Mouse (Mus musculus): ENCODE measurements around the gene Zscan2. TPM values are rescaled to one million over a fixed set of nuclear protein-coding genes. Genes with fewer than 3 reads are reported as not detected.
"Not testable (repeated sequence)": the region's sequence is repeated elsewhere in the genome, so short reads cannot be mapped to it uniquely, and the experiment has no call there.

Gene Zscan2
- polyA plus RNA-seq (2016; fragmentation: Nextera tagmentation; extraction: Ambion mirVana) = 2.3 and 2.5 TPM in 2 replicates

DNA sequence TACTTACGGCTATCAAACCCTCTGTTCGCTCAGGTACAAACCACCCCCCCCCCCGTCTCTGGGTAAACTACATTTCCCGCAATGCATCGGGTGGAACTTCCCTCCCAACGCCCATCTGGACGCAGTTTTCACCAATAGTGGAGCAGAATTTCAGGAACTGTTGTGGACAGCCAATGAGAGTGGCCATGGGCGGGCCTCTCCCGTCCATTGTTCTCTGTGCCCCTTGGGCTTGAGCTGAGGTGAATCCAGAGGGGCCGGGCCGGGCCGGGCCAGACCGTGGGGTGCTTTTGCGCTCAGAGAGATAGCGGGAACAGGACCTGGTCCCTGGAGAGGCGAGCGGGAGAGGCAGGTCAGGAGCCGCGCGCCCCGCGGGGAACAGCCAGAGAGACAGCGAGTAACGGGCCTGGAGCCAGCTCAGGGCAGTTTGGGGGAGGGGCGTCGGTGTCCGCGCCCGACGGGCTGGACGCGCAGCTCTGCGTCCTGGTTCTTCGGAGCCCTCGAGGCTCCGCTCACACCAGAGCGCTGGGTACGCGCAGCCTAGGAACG is at the start of gene Zscan2:
Gene Zscan2 (plus strand): TSS at position 192 of the 546 bp plus-strand sequence.
- H3K36me3 ChIP-seq = peaks cover 28% of the 10 kb centered on the region
- H3K4me3 ChIP-seq = peak within 1 kb of the TSS; percentile 86
- DNase-seq (ENCODE audit: low spot score) = peak; percentile 98
- WGBS = under 1% methylated on average over 40 of the region's 40 CpGs
- H3K27me3 ChIP-seq (ENCODE audit: insufficient read depth, poor library complexity, severe bottlenecking) = no peaks in the 10 kb centered on the region
- peaks cover 20% of the 10 kb centered on the region for H3K4me1 ChIP-seq
- H3K27ac ChIP-seq = peak within 1 kb of the TSS; percentile 98
- H3K9me3 ChIP-seq = no peaks in the 10 kb centered on the region

DNA sequence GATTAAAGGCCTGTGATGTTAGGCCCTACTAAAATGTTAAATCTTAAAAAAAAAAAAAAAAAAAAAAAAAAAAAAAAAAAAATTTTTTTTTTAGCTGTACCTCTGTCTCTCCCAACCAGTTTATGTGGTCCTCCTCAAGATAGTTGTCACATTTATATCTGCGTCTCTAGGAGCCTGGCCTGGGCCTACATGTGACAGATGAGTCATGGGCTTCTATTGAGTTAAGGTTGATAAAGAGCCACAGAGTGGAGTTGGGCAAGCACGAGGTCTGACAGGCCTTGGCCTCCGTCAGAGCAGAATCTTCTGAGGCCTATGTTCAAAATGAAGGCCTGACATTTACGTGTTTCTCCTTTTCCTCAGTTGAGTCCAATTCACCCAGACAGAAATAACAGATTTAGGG is 47.3 kb upstream of the Zscan2 start:
- DNase-seq (ENCODE audit: low spot score) = no peak
- peaks cover 3% of the 10 kb centered on the region; the same call in 1 of the 2 replicates for H3K27me3 ChIP-seq (ENCODE audit: insufficient read depth, poor library complexity, severe bottlenecking)
- WGBS = 67% methylated on average over 4 of the region's 4 CpGs
- H3K27ac ChIP-seq = no peak overlapping the region
- H3K4me1 ChIP-seq = peaks cover 8% of the 10 kb centered on the region
- H3K4me3 ChIP-seq = no peak overlapping the region
- no peaks in the 10 kb centered on the region for H3K9me3 ChIP-seq
- H3K36me3 ChIP-seq = no peaks in the 10 kb centered on the region

DNA sequence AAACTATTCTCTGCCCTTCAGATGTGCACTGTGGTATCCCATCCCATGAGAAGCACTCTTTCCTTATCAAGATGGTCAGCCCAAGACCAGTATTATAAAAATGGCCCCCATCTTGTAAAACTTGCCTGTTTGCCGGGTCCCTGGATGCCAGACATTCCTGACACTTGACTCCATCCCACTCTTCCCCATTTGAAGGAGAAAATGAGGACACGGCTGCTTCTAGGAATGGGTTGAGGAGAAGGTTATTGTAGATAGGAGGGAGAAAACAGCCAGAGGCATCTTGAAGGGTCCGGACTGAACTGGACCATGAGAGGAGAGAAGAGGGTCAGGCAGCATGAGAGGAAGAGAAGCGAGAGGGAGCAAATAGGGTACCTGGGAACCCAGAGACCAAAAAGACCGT is 44.1 kb upstream of the Zscan2 start:
- whole genome bisulfite sequencing = 47% methylated on average over 5 of the region's 5 CpGs

DNA sequence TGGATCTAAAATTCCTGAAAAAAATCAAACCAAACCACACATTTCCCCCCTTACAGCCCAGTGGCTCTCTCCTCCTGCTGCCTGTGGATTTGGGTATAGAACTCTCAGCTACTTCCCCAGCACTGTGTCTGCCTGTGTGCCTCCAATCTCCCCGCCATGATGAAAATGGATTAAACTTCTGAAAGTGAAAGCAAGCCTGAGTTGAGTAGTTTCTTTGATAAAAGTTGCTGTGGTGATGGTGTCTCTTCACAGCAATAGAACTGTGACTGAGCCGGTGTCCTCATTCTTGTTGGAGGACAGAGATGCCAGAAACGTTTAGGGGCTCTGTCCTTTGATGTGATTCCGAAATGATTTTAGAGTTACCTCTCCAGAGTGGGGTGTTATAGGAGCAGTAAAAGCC is 39.9 kb upstream of the Zscan2 start:
- WGBS = 85% methylated on average over 4 of the region's 4 CpGs
- no peak for DNase-seq (ENCODE audit: low spot score)
- no peak overlapping the region for H3K27ac ChIP-seq

More for the DNA sequence above, 44.1 kb upstream of the Zscan2 start:
- Histone ChIP-seq H3K27me3 (ENCODE audit: insufficient read depth, poor library complexity, severe bottlenecking) (no peaks in the 10 kb centered on the region), H3K36me3 (no peaks in the 10 kb centered on the region), H3K9me3 (no peaks in the 10 kb centered on the region), H3K4me3 (no peak overlapping the region), H3K27ac (no peak overlapping the region; the same call in 1 of the 2 replicates), H3K4me1 (peaks cover 8% of the 10 kb centered on the region)
- no peak for DNase-seq (ENCODE audit: low spot score)

DNA sequence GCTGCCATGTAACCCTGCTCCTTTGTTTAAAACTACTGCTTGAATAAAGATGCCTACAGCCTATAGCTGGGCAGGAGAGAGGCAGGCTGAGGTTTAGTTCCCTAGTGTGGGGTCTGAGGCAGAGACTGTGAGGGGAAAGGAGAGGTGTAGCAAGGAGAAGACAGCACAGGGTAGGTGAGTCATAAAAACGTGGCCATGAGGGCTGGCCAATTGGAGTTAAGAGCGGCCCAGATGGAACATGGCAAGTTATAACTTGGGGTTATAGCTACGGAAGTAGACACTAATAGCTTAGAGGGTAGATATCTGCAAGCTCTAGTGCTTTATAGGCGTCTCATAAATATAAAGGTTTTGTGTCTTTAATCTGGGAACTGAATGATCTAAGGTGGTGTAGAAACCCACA is 37.5 kb upstream of the Zscan2 start:
- WGBS = 77% methylated on average over 4 of the region's 4 CpGs
- Histone ChIP-seq H3K9me3 (no peaks in the 10 kb centered on the region), H3K27me3 (ENCODE audit: insufficient read depth, poor library complexity, severe bottlenecking) (no peaks in the 10 kb centered on the region), H3K27ac (no peak overlapping the region), H3K4me3 (no peak overlapping the region), H3K36me3 (no peaks in the 10 kb centered on the region), H3K4me1 (peaks cover 1% of the 10 kb centered on the region; the same call in 1 of the 2 replicates)
- no peak for DNase-seq (ENCODE audit: low spot score)

More for the DNA sequence above, 39.9 kb upstream of the Zscan2 start:
- no peaks in the 10 kb centered on the region for H3K9me3 ChIP-seq
- H3K4me1 ChIP-seq = peaks cover 8% of the 10 kb centered on the region
- no peak overlapping the region for H3K4me3 ChIP-seq
- H3K36me3 ChIP-seq = no peaks in the 10 kb centered on the region
- H3K27me3 ChIP-seq (ENCODE audit: insufficient read depth, poor library complexity, severe bottlenecking) = no peaks in the 10 kb centered on the region

DNA sequence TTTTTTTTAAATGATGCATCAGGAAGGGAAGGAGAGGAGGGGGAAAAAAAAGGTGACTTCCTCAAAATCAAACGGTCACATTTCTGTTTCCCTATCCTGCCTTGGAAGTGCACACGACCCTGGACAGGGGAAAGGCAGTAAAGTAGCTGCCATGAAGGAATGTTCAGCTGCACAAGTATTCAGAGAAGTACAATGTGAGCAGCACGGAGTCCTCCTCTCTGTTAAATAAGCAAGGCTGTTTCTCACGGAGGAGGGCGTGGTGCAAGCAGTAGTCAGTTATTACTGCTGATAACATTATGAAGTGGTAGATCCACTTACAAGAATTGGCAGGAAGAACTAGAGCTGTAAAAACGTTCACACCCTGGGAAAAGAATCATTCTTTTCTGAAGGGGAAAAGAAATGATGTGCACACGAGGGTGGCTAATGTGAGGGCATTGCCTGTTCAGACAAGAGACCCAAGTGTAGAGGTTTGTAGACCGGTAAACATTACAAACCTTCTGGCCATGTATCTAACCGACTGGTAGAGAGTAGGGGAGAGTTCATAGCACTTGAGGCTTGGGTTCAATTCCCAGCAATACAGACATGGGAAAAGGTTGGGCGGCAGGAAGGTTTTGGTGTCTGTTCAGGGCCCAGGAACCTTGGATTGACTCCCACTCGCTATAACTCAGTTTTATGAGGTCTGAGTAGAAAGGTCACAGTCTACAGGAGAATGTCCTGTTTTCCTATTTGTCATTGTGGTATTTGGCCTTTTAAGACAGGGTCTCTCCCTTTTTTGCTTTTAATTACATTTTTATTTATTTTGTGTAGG is 36.6 kb upstream of the Zscan2 start:
- DNase-seq (ENCODE audit: low spot score) = no peak
- Histone ChIP-seq H3K27ac (no peak overlapping the region), H3K9me3 (no peaks in the 10 kb centered on the region), H3K27me3 (ENCODE audit: insufficient read depth, poor library complexity, severe bottlenecking) (no peaks in the 10 kb centered on the region), H3K4me1 (peaks cover 3% of the 10 kb centered on the region; the same call in 1 of the 2 replicates), H3K36me3 (no peaks in the 10 kb centered on the region), H3K4me3 (no peak overlapping the region)
- 63% methylated on average over 11 of the region's 11 CpGs for WGBS

DNA sequence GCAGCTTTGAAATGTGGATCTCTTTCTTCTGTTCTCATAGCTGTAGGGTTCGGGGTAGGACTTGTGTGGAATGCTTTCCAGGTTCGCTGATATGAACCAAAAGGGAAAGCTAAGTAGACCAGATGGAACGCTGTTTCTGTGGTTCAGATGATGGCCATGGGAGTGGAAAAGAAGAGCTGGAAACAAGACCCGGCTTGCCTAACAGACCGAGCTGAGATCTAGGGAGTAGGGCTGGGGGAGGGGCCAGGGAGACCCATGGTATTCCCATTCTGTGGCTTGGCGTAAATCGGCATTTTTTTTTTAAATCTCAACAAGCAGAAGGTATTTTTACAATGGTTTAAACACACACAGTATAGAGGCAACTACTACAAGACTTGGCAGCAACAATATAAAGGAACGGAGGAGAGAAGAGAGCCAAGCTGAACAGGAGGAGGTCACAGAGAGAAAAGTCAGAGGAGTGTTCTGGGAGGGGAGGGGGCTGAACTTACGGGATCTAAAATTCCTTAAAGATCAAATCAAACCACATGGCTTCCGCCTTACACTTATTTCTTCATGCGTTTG is 34.8 kb upstream of the Zscan2 start, which contains the start of gene Iqgap1:
Gene Iqgap1 (minus strand): TSS at position 132 of the 561 bp plus-strand sequence.
- WGBS = 71% methylated on average over 11 of the region's 11 CpGs
- DNase-seq (ENCODE audit: low spot score) = no peak
- no peak within 1 kb of the TSS for H3K4me3 ChIP-seq

DNA sequence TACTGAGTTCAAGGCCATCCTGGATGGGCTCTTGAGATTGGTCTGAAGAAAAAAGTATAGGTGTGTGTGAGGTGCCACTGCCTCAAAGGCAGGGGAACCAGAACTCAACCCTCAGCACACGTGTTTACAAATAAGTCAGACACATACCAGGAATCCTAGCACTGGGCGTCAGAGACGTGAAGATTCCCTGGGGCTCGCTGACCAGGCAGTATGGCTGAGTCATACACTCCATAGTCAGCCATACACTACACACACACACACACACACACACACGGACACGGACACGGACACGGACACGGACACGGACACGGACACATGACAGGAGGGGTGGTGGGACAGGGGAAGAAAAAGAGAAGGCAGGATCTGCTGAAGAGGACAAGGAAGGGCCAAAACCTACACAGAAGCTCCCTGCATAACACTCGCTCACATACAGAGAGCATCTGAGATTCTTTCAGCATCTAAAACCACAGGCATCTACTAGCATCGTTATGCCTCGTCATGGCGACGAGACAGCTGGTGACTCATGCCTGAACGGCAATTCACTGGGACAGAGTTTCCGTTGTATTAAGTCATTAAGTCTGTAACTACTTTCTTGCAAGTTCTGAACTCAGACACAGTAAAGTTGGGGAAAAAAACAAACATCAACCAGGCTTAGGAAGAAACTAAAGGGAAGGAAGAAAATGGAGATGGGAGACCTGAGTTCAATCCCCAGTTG is 32.4 kb upstream of the Zscan2 start:
- DNase-seq (ENCODE audit: low spot score) = no peak
- Histone ChIP-seq H3K9me3 (no peaks in the 10 kb centered on the region), H3K4me3 (no peak overlapping the region), H3K27me3 (ENCODE audit: insufficient read depth, poor library complexity, severe bottlenecking) (no peaks in the 10 kb centered on the region), H3K27ac (no peak overlapping the region), H3K4me1 (peaks cover 12% of the 10 kb centered on the region; the same call in 1 of the 2 replicates), H3K36me3 (no peaks in the 10 kb centered on the region)
- WGBS = 77% methylated on average over 18 of the region's 18 CpGs

More for the DNA sequence above, 34.8 kb upstream of the Zscan2 start, which contains the start of gene Iqgap1:
- no peaks in the 10 kb centered on the region for H3K27me3 ChIP-seq (ENCODE audit: insufficient read depth, poor library complexity, severe bottlenecking)
- peaks cover 9% of the 10 kb centered on the region; the same call in 1 of the 2 replicates for H3K4me1 ChIP-seq
- H3K9me3 ChIP-seq = no peaks in the 10 kb centered on the region
- no peaks in the 10 kb centered on the region for H3K36me3 ChIP-seq
- no peak within 1 kb of the TSS for H3K27ac ChIP-seq

DNA sequence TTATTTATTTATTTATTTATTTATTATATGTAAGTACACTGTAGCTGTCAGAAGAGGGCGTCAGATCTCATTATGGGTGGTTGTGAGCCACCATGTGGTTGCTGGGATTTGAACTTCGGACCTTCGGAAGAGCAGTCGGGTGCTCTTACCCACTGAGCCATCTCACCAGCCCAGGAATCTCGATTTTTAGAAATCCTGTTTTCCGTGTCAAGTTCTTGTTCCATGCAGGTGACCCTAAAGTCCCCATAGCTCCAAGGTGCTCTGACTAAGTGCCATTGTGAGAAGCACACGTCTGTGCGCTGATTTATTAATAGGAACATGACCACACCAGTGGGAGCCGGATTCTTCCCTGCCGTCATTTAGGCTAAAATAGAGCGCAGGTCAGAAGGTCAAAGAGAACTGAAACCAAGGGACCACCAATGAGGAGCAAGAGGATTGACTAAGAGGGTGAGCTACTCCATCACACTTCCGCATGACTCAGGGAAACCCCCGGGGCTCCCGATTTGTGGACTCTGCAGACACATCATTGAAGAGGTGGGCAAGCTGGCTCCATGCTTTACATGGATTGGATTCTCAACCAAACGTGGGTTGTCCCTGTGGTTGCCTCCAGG is 30.4 kb upstream of the Zscan2 start:
- DNase-seq (ENCODE audit: low spot score) = no peak
- peaks cover 12% of the 10 kb centered on the region; the same call in 1 of the 2 replicates for H3K4me1 ChIP-seq
- H3K9me3 ChIP-seq = no peaks in the 10 kb centered on the region
- no peaks in the 10 kb centered on the region for H3K36me3 ChIP-seq
- H3K4me3 ChIP-seq = no peak overlapping the region
- WGBS = 68% methylated on average over 15 of the region's 15 CpGs
- no peak overlapping the region for H3K27ac ChIP-seq
- no peaks in the 10 kb centered on the region for H3K27me3 ChIP-seq (ENCODE audit: insufficient read depth, poor library complexity, severe bottlenecking)

DNA sequence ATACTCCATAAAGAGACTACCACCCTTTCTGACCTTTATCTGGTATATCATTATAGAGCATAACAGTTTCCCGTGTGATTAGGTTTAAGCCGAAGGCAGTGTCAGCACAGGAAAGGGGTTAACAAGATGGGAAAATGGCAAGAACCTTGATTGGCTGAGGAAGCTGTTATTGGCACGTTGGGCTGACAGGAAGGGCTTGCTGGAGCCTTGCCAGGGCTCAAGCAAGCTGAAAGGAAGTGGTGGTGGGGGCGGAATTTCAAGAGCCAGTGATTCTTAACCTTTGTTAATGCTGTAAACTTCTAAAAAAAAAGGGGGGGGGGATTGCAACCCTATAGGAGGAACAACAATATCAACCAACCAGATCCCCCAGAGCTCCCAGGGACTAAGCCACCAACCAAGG is 28.5 kb upstream of the Zscan2 start:
- H3K27me3 ChIP-seq (ENCODE audit: insufficient read depth, poor library complexity, severe bottlenecking) = no peaks in the 10 kb centered on the region
- DNase-seq (ENCODE audit: low spot score) = no peak
- no peaks in the 10 kb centered on the region for H3K9me3 ChIP-seq
- H3K4me1 ChIP-seq = peaks cover 12% of the 10 kb centered on the region; the same call in 1 of the 2 replicates
- H3K36me3 ChIP-seq = no peaks in the 10 kb centered on the region
- WGBS = 45% methylated on average over 4 of the region's 4 CpGs
- H3K4me3 ChIP-seq = no peak overlapping the region
- no peak overlapping the region for H3K27ac ChIP-seq

DNA sequence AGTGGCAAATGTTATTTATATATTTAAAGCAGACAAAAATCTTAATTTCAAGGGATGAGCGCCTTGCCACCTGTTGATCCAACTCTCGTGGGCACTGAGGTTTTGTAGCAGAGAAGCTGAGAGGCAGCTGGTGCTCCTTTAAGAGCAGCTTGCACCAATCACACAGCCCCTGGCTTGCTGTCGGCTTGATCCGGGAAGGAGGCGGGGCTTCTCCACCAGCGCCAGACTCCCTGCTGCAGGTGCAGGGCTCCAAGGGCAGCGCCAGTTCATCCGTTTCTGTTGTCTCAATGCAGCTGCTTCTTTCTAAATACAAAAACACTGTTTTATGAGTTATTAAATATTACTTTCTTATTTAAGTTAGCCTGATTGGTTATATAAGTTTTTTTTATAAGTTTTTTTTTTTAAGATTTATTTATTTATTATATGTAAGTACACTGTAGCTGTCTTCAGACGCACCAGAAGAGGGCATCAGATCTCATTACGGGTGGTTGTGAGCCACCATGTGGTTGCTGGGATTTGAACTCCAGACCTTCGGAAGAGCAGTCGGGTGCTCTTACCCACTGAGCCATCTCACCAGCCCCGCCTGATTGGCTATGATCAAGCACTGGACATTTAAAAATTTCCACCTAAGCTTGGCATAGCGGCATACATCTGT is 27.6 kb upstream of the Zscan2 start:
- not testable (repeated sequence) for H3K9me3 ChIP-seq; H3K27me3 ChIP-seq (ENCODE audit: insufficient read depth, poor library complexity, severe bottlenecking); H3K4me3 ChIP-seq; H3K27ac ChIP-seq; H3K36me3 ChIP-seq
- H3K4me1 ChIP-seq = peaks cover 12% of the 10 kb centered on the region; the same call in 1 of the 2 replicates
- DNase-seq (ENCODE audit: low spot score) = peak; percentile 86
- WGBS = 11% methylated on average over 14 of the region's 14 CpGs

Measured in heart, embryonic 10.5 days (tissue).